Mouse (Mus musculus): ENCODE results near the gene Rab11fip5. TPM values are rescaled to one million over a fixed set of nuclear protein-coding genes. Genes with fewer than 3 reads are reported as not detected.

The Rab11fip5 gene
- 4.5 and 5.1 TPM in 2 replicates for polyA plus RNA-seq (2014; fragmentation: Nextera tagmentation; extraction: Ambion mirVana)

DNA sequence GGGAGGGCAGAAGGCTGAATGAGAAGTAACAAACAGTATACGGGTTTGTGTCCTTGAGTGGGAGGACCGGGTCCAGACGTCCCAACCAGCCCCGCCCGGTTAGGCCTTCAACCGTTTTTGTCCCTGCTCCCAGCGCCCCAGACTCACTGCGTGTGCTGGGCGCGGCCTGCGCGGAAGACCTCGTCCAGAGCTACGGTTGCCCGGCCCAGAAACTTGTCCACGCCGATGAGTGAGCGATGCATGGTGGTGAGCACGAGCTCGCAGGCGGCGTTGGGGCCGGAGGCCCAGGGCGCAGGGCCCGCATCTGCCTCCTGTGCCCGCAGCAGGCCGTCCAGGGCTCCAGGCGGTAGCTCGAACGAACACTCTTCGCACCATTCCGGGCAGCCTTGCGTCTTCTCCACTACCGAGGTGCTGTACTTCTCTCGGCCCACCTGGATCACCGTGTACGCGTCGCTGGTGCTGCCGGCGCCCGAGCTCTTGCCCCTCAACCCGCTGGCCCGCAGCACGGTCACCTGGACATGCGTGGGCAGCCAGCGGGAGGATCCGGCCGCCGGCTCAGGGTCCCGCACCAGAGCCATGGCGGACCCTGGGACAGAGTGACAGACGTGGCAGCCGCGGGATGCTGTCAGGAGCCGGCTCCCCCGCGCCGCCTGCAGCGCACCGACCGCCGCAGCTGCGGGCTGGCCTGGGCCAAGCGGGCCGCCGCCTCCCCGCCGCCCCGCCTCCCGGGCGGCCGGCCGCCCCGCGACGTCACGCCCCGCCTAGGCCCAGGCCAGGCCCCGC lies at the start of gene Rab11fip5:
Gene Rab11fip5, minus strand, starts transcription at position 684 of the 783 bp plus-strand sequence.
- Histone ChIP-seq H3K4me3 (ENCODE audit: low read depth, low read length) (peak within 1 kb of the TSS; percentile 65), H3K4me1 (replicated peaks; ENCODE audit: control insufficient read depth, insufficient read depth, low read length) (0 out of 2 replicates have a peak, but pooled peaks cover 2% of the 10 kb centered on the region), H3K36me3 (ENCODE audit: control insufficient read depth, insufficient read depth, low read length) (no peaks in the 10 kb centered on the region), H3K9ac (ENCODE audit: low read length) (peak within 1 kb of the TSS; percentile 74), H3K4me2 (ENCODE audit: low read depth, low read length, severe bottlenecking) (peak within 1 kb of the TSS; percentile 97), H3K27me3 (ENCODE audit: control insufficient read depth, insufficient read depth, low read length) (no peaks in the 10 kb centered on the region; the same call in 1 of the 2 replicates), H3K27ac (ENCODE audit: low read depth, low read length) (no peak within 1 kb of the TSS), H3K9me3 (ENCODE audit: control insufficient read depth, low read length) (no peaks in the 10 kb centered on the region)
- ATAC-seq (replicated peaks; ENCODE audit: low FRiP score) (peak; percentile 34), DNase-seq (ENCODE audit: low spot score) (no peak)
- 1% methylated on average over 80 of the region's 80 CpGs for WGBS

DNA sequence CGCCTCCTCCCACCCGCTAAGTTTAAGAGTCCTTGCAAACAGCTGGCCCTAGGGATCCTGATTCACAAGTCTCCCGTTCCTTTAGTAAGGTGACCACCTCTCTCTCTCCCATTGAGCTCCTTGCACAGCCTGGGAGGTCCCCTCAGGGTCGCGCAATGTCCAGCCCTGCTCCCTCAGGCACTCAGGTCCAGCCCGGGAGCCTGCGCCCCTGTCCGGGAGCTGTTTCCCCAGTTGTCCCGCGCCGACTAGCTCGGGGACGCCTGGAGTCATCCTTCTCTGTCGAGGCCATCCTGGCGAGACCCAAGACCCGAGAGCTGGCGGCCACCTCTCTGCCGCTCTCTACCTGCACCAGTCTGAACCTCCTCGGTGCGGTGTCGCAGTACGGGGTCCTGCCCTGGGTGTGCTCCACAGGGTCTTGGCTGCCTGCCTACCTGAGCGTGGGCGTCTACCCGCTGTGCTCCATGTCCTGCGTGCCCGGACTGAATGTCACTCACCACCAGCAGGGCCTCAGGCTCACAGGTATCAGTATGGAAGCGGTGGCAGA lies 49.5 kb upstream of the Rab11fip5 start, which contains the start of gene Noto:
Gene Noto, plus strand, starts transcription at position 51 of the 544 bp plus-strand sequence.
- H3K36me3 ChIP-seq (ENCODE audit: control insufficient read depth, insufficient read depth, low read length), result no peaks in the 10 kb centered on the region
- no peak within 1 kb of the TSS for H3K4me3 ChIP-seq (ENCODE audit: low read depth, low read length)
- 0 out of 2 replicates have a peak, but pooled peaks cover 2% of the 10 kb centered on the region for H3K27me3 ChIP-seq (ENCODE audit: control insufficient read depth, insufficient read depth, low read length)
- no peak within 1 kb of the TSS for H3K27ac ChIP-seq (ENCODE audit: low read depth, low read length)
- 12% methylated on average over 28 of the region's 28 CpGs for WGBS
- no peak within 1 kb of the TSS for H3K9ac ChIP-seq (ENCODE audit: low read length)
- no peak for ATAC-seq (replicated peaks; ENCODE audit: low FRiP score)
- no peaks in the 10 kb centered on the region for H3K4me1 ChIP-seq (replicated peaks; ENCODE audit: control insufficient read depth, insufficient read depth, low read length)
- DNase-seq (ENCODE audit: low spot score), result no peak
- no peak within 1 kb of the TSS for H3K4me2 ChIP-seq (ENCODE audit: low read depth, low read length, severe bottlenecking)
- H3K9me3 ChIP-seq (ENCODE audit: control insufficient read depth, low read length), result no peaks in the 10 kb centered on the region

DNA sequence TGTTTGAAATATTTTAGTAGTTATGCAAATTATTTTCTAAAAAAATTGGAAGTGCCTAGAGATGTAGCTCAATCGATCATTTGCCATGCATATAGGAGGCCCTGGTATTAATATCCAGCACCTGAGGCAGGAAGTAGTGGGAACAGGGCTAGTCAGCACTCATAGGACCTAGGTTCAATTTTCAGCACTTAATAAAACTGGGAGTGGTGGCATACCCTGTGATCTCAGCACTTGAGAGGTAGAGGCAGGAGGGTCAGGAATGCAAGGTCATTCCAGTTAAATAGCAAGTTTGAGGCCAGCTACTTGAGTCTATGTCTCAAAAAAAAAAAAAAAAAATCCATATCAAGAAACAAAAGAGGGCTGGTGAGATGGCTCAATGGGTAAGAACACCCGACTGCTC lies 44.7 kb upstream of the Rab11fip5 start:
- H3K27ac ChIP-seq (ENCODE audit: low read depth, low read length), result no peak overlapping the region
- ATAC-seq (replicated peaks; ENCODE audit: low FRiP score), result no peak
- 0 out of 2 replicates have a peak, but pooled peaks cover 2% of the 10 kb centered on the region for H3K27me3 ChIP-seq (ENCODE audit: control insufficient read depth, insufficient read depth, low read length)
- no peaks in the 10 kb centered on the region for H3K9me3 ChIP-seq (ENCODE audit: control insufficient read depth, low read length)
- no peak for DNase-seq (ENCODE audit: low spot score)
- H3K4me2 ChIP-seq (ENCODE audit: low read depth, low read length, severe bottlenecking), result no peak overlapping the region
- H3K36me3 ChIP-seq (ENCODE audit: control insufficient read depth, insufficient read depth, low read length), result no peaks in the 10 kb centered on the region
- H3K4me3 ChIP-seq (ENCODE audit: low read depth, low read length), result no peak overlapping the region
- 98% methylated on average over 2 of the region's 2 CpGs for WGBS
- H3K4me1 ChIP-seq (replicated peaks; ENCODE audit: control insufficient read depth, insufficient read depth, low read length), result no peaks in the 10 kb centered on the region
- no peak overlapping the region for H3K9ac ChIP-seq (ENCODE audit: low read length)

DNA sequence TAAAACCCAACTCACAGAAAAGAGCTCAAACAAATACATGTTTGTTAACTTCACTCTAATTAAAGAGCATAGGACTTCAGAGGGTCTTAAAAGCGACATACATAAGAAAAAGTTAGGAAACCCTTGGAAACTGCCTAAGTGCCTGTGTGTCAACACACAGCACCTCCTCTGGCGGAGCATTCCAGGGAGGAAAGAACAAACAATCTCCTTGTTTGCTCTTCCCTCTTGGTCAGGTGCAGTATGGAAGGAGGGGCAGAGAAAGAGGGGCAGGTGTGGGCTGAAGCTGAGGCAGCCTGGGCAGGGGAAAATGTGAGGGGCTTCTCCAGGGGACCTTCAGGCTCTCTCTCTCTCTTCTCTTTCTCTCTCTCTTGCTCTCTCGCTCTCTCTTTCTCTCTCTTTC lies 41.4 kb upstream of the Rab11fip5 start:
- H3K9ac ChIP-seq (ENCODE audit: low read length), result no peak overlapping the region
- H3K4me3 ChIP-seq (ENCODE audit: low read depth, low read length), result no peak overlapping the region
- H3K27ac ChIP-seq (ENCODE audit: low read depth, low read length), result no peak overlapping the region
- H3K9me3 ChIP-seq (ENCODE audit: control insufficient read depth, low read length), result no peaks in the 10 kb centered on the region
- H3K36me3 ChIP-seq (ENCODE audit: control insufficient read depth, insufficient read depth, low read length), result no peaks in the 10 kb centered on the region
- no peaks in the 10 kb centered on the region for H3K4me1 ChIP-seq (replicated peaks; ENCODE audit: control insufficient read depth, insufficient read depth, low read length)
- 72% methylated on average over 3 of the region's 3 CpGs for WGBS
- no peak overlapping the region for H3K4me2 ChIP-seq (ENCODE audit: low read depth, low read length, severe bottlenecking)
- H3K27me3 ChIP-seq (ENCODE audit: control insufficient read depth, insufficient read depth, low read length), result no peaks in the 10 kb centered on the region
- no peak for DNase-seq (ENCODE audit: low spot score)
- no peak for ATAC-seq (replicated peaks; ENCODE audit: low FRiP score)

DNA sequence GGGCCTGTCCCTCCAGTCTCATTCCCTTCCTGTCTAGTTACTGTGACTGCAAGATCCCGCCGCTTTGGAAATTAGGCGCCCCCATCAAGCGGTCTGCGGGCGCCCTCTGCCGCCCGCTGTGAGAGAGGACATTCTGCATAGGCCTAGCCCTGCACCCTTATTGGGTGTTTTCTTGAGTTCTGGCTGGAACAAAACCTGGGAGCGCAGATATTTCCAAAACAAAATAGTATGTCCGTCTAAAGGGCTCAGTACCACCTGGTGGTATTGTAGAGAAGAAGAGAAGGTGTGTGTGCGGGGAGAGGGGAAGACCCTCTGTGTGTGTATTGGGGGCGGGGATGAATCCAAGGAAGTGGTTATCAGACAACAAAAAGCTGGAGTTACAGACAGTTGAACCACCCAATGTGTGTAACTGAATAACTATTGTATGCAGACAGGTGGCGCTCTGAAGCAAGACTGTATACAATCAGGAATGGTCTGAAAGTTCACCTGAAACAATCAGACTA lies 36.4 kb upstream of the Rab11fip5 start:
- no peak overlapping the region for H3K9ac ChIP-seq (ENCODE audit: low read length)
- H3K9me3 ChIP-seq (ENCODE audit: control insufficient read depth, low read length), result no peaks in the 10 kb centered on the region
- H3K4me1 ChIP-seq (replicated peaks; ENCODE audit: control insufficient read depth, insufficient read depth, low read length), result peaks cover 6% of the 10 kb centered on the region; the same call in 1 of the 2 replicates
- no peak overlapping the region for H3K27ac ChIP-seq (ENCODE audit: low read depth, low read length)
- H3K4me2 ChIP-seq (ENCODE audit: low read depth, low read length, severe bottlenecking), result no peak overlapping the region
- peaks cover 21% of the 10 kb centered on the region for H3K27me3 ChIP-seq (ENCODE audit: control insufficient read depth, insufficient read depth, low read length)
- no peaks in the 10 kb centered on the region for H3K36me3 ChIP-seq (ENCODE audit: control insufficient read depth, insufficient read depth, low read length)
- 10% methylated on average over 13 of the region's 13 CpGs for WGBS
- H3K4me3 ChIP-seq (ENCODE audit: low read depth, low read length), result no peak overlapping the region
- DNase-seq (ENCODE audit: low spot score) (peak; percentile 87), ATAC-seq (replicated peaks; ENCODE audit: low FRiP score) (peak; percentile 69)

DNA sequence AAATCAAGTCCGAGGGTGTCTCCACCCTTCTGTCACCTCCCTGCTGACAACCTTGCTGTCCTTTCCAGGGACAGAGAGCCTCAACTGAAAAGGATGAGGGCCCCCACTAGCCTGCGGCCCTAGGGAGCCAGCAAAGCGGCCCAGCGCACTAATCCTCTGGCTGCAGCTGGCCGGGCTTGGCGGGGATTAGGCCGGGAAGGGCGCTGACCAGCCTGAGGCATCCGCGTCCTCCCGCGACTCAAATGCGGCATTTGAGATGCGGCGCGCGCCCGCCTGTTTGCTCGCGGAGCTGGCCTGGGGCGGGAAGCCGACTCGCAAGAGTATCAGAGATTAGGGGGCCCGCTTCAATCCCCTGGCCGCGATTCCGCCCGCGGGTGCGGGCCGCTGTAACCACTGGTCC lies 34.6 kb upstream of the Rab11fip5 start:
- no peaks in the 10 kb centered on the region for H3K9me3 ChIP-seq (ENCODE audit: control insufficient read depth, low read length)
- H3K9ac ChIP-seq (ENCODE audit: low read length), result peak overlapping the region; percentile 48
- H3K27ac ChIP-seq (ENCODE audit: low read depth, low read length), result no peak overlapping the region
- no peak for ATAC-seq (replicated peaks; ENCODE audit: low FRiP score)
- H3K27me3 ChIP-seq (ENCODE audit: control insufficient read depth, insufficient read depth, low read length), result peaks cover 21% of the 10 kb centered on the region
- under 1% methylated on average over 31 of the region's 31 CpGs for WGBS
- H3K4me3 ChIP-seq (ENCODE audit: low read depth, low read length), result peak overlapping the region; percentile 19; the same call in 1 of the 2 replicates
- peak; percentile 74 for DNase-seq (ENCODE audit: low spot score)
- peak overlapping the region; percentile 54 for H3K4me2 ChIP-seq (ENCODE audit: low read depth, low read length, severe bottlenecking)
- H3K36me3 ChIP-seq (ENCODE audit: control insufficient read depth, insufficient read depth, low read length), result no peaks in the 10 kb centered on the region
- H3K4me1 ChIP-seq (replicated peaks; ENCODE audit: control insufficient read depth, insufficient read depth, low read length), result peaks cover 6% of the 10 kb centered on the region; the same call in 1 of the 2 replicates

DNA sequence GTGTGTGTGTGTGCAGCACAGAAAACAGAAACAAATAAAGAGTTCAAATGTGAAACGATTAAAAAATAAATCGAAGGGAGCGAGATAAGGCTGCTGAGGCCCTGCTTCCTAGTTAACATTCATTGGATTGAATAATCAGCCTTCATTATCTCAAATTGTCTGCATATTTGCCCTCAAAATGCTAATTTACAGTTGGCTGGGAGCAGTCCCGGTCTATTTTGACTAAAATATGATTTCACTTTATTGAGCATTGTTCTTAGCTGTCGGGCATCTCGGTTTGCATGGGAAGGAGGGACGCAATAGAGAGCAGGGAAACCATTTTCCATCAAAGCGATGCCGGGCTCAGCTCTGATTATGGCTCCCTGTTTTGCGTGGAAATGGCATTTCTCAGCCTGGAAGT lies 28.6 kb upstream of the Rab11fip5 start:
- no peak overlapping the region for H3K4me2 ChIP-seq (ENCODE audit: low read depth, low read length, severe bottlenecking)
- H3K27ac ChIP-seq (ENCODE audit: low read depth, low read length), result no peak overlapping the region
- WGBS, result 85% methylated on average over 10 of the region's 10 CpGs

DNA sequence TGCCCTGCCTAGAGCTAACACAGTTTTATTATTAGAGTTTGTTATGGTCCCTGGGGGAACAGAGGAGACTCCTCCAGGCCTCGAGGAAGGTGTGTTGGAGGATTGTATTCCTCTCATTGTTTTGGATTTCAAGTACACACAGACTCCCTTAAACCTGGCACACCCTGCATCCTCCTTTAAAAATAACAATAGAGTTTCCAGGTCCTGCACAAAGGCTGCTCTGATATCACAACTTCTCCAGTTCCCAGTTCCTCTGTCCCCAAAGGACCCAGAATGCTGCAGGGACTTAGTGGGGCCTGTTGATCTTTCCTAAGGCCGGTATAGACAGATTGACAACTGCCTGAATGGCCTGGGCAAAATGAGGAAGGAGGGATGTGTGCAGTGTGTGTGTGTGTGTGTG lies 28.2 kb upstream of the Rab11fip5 start:
- Histone ChIP-seq H3K4me1 (replicated peaks; ENCODE audit: control insufficient read depth, insufficient read depth, low read length) (no peaks in the 10 kb centered on the region), H3K9ac (ENCODE audit: low read length) (no peak overlapping the region), H3K36me3 (ENCODE audit: control insufficient read depth, insufficient read depth, low read length) (no peaks in the 10 kb centered on the region), H3K4me3 (ENCODE audit: low read depth, low read length) (no peak overlapping the region), H3K4me2 (ENCODE audit: low read depth, low read length, severe bottlenecking) (no peak overlapping the region), H3K27ac (ENCODE audit: low read depth, low read length) (no peak overlapping the region), H3K27me3 (ENCODE audit: control insufficient read depth, insufficient read depth, low read length) (no peaks in the 10 kb centered on the region), H3K9me3 (ENCODE audit: control insufficient read depth, low read length) (no peaks in the 10 kb centered on the region)
- ATAC-seq (replicated peaks; ENCODE audit: low FRiP score), result no peak
- DNase-seq (ENCODE audit: low spot score), result no peak
- 49% methylated on average over 2 of the region's 2 CpGs for WGBS

More for the DNA sequence above, 28.6 kb upstream of the Rab11fip5 start:
- Histone ChIP-seq H3K4me3 (ENCODE audit: low read depth, low read length) (no peak overlapping the region), H3K9me3 (ENCODE audit: control insufficient read depth, low read length) (no peaks in the 10 kb centered on the region), H3K4me1 (replicated peaks; ENCODE audit: control insufficient read depth, insufficient read depth, low read length) (no peaks in the 10 kb centered on the region), H3K27me3 (ENCODE audit: control insufficient read depth, insufficient read depth, low read length) (peaks cover under 1% of the 10 kb centered on the region; the same call in 1 of the 2 replicates), H3K9ac (ENCODE audit: low read length) (no peak overlapping the region), H3K36me3 (ENCODE audit: control insufficient read depth, insufficient read depth, low read length) (no peaks in the 10 kb centered on the region)
- ATAC-seq (replicated peaks; ENCODE audit: low FRiP score), result no peak
- DNase-seq (ENCODE audit: low spot score), result no peak

Data from forebrain, embryonic 11.5 days (tissue).